Mouse (Mus musculus): Measurements from ENCODE around the gene Cpt2.

Gene Cpt2

DNA sequence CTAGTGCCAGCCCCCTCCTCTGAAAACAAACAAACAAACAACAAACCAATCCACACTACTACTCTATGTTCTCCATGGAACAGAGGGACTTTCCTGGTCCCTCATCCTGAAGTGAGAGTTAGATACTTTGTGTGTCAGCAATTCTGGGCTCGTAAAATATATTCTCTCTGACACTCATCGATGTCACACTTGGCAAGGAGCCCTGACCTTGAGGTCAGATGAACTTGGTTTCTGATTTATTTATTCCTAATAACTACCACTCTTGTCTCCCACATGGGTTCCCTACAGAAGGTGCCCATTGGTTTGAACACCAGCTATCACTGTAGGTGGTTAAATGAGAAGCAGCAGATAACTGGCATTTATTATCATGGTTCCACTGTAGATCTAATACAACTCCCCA lies 3.1 kb downstream of the Cpt2 start:
- no peak for DNase-seq

DNA sequence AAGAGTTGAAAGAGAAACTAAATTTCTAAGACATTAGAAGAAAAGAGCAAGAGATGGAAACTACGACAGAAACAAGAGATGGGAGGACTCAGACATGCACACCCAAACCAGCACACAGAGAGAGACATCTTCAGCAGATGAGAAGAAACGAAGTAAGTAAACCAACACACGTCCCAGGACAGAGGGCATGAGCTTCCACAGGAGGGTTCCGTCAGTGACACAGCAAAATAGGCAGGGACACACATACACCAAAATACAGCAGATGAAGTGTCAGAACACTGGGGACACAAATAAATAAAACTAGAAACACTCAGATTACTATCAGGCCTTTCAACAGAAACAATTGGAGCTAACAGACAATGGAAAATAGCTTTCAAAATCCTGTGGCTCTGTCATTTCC lies 13.4 kb downstream of the Cpt2 start:
- DNase-seq: no peak

DNA sequence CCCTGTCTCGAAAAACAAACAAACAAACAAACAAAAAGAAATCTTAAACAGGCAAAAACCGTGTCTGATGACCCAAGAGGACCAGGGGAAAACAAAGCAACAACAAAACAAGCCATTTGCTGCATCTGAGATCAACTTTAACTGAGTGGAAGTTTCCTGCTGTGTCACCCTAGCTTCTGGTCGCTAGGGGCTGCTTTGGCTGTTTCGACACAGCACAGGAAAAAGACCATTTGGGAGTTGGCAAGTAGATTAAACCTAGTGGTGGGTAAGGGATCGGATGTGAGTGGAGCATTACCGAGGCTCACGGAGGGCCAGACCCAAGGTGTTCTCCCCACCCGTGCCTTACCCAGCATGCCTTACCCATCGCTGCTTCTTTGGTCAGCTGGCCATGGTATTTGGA lies 16.8 kb downstream of the Cpt2 start:
- no peak for DNase-seq

DNA sequence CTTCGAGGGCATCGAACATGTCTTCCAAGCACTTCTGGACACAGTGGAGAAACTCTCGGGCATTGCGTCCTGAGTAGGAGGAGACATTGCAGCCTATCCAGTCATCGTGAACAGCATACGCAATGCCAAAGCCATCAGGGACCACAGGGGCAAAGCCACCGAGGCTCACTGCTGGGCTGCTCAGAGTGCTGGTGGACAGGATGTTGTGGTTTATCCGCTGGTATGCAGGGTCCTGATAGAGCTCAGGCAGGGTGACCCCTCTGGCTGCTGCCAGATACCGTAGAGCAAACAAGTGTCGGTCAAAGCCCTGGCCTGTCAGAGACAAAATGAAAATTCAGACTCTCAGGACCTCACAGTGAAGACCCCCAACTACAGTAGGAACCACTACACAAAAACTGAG lies 19.2 kb downstream of the Cpt2 start:
- DNase-seq: no peak

DNA sequence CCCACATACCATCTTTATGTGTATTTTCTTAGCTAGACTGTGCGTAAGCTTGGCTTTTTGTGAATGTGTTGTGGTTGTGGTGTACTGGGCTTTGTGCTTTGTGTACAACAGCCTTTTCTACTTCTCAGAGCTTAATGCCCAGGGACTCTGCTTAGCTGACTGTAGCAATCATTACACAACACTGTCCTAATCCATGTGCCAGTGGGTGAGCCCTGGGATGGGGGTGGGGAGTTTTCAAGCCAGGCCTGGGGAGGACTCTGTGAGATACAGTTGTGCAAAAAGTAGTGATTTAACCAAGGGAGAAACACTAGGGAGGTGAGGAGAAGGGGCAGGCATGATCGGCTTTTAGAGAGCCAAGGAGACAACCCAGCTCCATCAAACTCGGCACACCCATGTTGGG lies 23.2 kb downstream of the Cpt2 start:
- no peak for DNase-seq

DNA sequence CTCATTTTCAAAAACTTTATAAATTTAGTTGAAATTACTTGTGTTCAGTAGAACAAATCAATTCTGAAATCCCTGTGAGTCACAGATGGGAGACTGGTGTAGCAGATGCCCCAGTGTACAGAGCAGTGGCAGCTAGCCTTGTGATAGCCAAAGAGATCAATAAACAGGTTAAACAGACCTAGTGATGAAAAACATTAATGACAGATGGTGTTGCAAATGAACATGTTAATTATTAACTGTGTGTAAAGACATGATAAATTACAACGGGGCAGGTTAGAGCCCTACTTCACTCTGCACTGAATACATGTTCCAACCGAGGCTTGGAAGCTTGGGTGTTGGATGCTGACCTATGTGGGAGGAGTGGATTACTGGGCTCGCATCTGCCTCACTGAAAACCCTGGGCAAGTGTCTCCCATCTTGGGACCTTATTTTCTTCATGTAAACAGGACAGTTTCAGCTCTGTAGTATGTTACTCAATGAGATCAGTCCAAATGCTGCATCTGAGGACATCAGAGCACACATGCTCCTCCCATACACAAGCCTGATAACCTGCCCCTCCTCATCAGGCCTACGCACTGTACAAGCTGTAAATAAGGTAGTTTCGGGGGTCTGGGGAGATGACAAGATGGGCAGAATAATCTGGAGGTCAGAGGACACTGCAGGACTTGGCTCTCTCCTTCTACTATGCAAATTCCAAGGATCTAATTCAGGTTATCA lies 24.0 kb downstream of the Cpt2 start:
- DNase-seq: no peak

DNA sequence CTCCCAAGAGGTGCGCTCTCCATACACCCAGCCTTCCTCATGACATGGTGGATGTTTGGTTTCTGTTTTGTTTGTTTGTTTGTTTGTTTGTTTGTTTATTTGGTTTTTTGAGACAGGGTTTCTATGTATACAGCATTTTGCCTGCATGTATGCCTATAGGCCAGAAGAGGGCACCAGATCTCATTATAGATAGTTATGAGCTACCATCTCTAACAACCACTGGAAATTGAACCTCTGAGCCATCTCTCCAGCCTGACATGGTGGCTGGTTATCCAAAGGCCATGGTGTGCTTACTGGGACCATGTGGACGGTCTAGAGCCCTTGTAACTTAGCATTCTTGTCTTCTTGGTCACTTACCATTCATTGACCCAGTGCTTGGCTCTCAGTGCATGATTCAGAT lies 30.7 kb downstream of the Cpt2 start:
- DNase-seq: no peak

DNA sequence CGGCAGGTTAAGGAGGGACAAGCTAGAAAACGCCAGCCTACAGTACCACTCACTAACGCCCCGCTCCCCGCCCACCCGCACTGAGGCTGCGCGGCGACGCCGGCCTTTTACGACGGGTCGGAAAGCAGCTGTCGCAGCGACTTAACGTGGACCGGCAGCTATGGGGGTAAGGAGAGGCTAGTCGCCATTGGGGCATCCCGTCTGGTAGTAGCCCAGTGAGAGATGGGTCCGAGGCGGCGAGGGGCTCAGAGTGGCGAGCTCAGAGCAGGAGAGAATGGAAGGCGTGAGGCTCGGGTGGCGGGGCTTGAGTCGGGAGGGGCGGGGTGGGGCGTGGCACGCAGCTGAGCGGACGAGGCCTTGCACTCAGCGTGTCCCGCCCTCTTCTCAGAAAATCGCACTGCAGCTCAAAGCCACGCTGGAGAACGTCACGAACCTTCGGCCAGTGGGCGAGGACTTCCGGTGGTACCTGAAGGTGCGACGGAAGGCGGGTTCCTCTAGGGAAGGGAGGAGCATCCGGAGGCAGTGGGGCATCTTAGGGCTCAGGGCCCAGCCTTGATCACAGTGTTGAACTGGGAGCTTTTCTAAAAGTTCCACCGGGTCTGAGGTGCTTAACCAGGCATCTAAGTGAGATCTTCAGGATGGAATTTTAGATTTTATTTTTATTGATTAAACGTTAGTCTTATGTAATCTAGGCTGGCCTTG lies 33.5 kb downstream of the Cpt2 start, which contains the start of gene 0610037L13Rik:
0610037L13Rik (plus strand) TSS at position 83 of the 702 bp plus-strand sequence.
- DNase-seq: peak; percentile 97

DNA sequence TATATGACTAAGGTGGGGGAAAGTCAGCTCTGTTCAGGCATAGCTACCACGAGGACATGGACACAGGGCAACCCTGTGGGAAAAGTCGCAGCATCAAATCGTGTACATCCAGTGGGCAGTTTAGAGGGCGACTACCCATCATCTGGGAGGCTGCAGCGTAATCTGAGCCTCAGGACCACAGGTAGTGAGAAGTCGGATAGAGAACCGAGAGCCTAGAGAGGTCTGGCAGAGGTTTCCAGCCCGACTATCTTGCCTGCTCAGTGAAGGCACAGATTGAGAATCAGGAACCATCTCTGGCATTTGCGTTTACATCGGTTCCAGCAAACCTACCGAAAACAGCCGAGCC lies 34.1 kb downstream of the Cpt2 start:
- DNase-seq: no peak

DNA sequence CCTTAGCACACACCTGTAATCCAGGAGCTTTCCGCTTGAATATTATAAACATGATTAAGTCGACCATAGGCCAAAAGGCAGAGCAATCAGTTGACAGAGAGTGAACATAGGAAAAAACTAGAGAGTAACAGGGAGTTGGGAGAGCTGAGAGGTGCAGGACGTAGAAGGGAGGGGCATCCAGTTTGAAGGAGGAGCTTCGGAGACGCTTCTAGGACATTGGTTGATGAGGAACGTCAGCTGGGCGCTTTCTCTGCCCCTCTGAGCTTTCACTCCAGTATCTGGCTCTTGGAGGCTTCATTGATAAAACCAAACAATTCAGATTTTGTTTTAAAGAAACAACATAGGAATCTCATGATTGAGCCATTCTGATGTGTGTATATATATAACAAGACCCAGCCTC lies 37.0 kb downstream of the Cpt2 start:
- DNase-seq: no peak

DNA sequence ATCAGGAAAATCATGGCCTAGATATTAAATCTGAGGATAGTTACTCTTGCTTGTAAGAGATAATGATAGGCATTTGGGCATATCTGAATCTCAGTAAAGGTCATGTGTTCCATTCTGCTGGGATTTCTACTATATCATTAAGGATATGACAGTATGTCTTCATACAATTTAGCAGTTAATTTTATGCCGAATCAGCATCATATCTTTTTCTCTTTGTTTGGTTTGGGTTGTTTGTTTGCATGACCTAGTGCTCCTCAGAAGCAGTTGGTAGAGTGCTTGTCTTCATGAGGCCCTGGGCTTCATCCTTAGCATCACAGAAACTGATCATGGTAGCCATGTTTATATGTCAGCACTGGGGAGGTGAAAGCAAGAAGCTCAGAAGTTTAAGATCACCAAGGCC lies 41.8 kb downstream of the Cpt2 start:
- no peak for DNase-seq

DNA sequence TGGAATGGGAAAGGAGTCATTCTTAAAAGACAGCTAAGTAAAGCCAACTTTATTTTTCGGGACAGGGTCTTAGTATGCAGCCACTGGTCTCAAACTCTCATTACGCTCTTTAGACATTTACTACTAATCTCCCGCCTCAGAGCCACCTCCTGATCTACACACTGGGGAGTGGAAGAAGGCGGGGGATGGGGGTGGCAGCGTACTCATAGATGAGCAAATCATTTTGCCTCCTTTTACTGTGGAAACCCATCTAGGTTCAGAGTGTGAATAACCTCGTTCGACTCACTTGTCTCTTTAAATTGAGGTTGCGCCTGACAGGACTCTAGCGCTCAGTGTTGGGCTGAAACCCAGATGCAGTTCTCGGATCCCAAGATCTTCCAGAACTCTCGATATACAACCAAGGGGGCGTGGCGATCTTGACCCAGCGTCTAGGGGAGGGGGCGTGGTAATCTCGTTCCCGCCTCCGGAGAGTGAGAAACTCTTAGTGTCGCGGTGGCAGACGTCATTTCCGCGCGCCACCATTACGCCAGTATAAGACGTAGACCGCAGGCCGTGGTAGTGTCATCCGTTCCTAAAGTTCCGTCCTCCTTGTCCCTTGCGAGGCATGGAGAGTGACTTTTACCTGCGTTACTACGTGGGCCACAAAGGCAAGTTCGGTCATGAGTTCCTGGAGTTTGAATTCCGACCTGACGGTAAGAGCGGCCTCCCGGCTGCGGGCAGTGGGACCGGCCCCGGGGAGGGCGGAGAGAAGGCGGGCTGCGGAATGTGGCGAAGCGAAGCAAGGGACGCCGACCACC lies 44.0 kb downstream of the Cpt2 start, which contains the start of gene Magoh:
Magoh (plus strand) TSS at position 502 of the 797 bp plus-strand sequence.
- DNase-seq: peak; percentile 95

DNA sequence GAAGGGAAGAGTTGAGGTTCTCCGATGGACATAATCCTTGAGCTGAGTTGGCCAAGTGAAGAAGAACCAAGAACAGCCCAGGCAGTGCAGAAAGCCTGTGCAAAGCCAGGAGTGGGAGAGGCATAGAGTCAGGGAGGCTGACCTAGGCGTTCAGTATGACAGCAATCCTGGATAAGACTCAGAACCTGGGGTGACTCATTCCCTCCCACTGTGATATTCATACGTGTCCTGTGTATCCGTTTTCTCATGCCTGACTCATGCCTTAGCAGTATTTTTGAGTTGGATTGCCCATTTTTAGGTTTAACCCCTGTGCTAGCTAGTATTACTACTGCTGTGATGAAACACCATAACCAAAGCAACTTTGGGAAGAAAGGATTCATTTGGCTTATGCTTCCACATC lies 58.5 kb downstream of the Cpt2 start:
- DNase-seq: no peak

DNA sequence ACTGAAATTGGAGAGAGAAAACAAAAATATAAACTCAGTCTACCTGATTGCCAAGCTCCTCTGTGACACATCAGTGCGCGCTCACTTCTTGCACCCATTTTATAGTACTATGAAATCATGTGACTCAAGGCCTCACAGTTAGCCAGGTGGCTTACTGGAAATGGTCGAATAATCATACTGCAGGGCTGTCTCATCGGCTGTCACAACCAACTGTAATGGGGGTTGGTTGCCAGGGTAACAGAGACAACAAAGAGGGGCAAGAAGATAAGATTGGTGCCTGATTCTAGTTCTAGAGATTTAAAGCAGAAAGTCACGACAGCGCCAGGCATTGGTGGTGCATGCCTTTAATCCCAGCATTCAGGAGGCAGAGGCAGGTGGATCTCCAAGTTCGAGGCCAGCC lies 64.4 kb downstream of the Cpt2 start:
- no peak for DNase-seq

DNA sequence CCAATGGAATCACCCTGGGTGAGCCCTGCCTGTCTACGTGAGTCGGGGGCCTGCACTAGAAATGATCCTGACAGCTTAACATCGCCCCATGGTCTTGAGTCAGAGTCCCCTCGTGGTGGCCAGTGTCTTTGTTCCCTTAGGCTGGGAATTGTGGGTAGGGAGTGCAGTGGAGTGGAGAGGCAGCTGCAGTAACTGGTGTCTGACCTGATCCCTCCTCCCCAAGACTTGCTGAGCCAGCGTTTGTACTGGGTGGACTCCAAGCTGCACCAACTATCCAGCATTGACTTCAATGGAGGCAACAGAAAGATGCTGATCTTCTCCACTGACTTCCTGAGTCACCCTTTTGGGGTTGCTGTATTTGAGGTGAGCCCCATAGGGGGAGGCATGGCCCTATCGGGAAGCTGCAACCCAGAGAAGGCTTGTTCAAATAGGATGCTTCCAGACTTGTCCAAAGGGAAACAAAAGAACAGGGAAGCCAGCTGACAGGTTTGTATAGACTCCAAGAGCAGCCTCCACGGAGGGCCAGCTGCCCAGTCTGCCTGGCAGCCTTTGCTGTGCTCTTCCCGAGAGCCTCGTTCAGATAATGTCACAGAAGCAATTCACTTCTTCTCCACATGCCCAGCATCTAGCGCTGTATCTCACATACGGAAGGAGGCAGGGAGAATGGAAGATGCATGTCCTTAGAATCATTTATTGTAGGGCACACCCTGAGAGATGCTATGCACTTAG lies 66.3 kb downstream of the Cpt2 start:
- DNase-seq: no peak
